Mouse (Mus musculus) stomach, embryonic 14.5 days (tissue): ENCODE measurements around the gene 4930550C14Rik. TPM values are rescaled to one million over a fixed set of nuclear protein-coding genes. Genes with fewer than 3 reads are reported as not detected.

Experiments used
- ATAC-seq: fragments of 200-750 bp; cut with Nextera tagmentation; 2 replicates; pipeline ENCODE4 v1.8.0; 2017; ENCODE audit warnings: low read depth, moderate TSS enrichment; ENCODE audit not compliant: insufficient number of reproducible peaks, insufficient read depth, low FRiP score
- H3K27ac ChIP-seq: fragments of 300-500 bp; sonication (generic); 2 replicates; pipeline ENCODE4 v1.5.1; 2014; ENCODE audit warnings: mild to moderate bottlenecking, low read length, moderate library complexity, mixed read lengths
- H3K27me3 ChIP-seq: fragments of 300-500 bp; sonication (generic); 2 replicates; pipeline ENCODE4 v1.6.1; 2014; ENCODE audit warnings: low read length, control low read depth, mixed read lengths; ENCODE audit not compliant: control insufficient read depth, insufficient read depth
- H3K36me3 ChIP-seq: fragments of 300-500 bp; sonication (generic); 2 replicates; pipeline ENCODE4 v1.6.1; 2014; ENCODE audit warnings: mild to moderate bottlenecking, control low read depth, low read length, moderate library complexity, mixed read lengths; ENCODE audit not compliant: control insufficient read depth, insufficient read depth
- H3K4me1 ChIP-seq: fragments of 300-500 bp; sonication (generic); 2 replicates; pipeline ENCODE4 v1.6.1; 2014; ENCODE audit warnings: low read length, control low read depth, mixed read lengths; ENCODE audit not compliant: control insufficient read depth, insufficient read depth
- H3K4me2 ChIP-seq: fragments of 300-500 bp; sonication (generic); replicated peaks from 2 replicates; pipeline ENCODE4 v1.6.1; 2014; ENCODE audit warnings: low read depth, low read length, control low read depth
- H3K4me3 ChIP-seq: fragments of 300-500 bp; sonication (generic); 2 replicates; pipeline ENCODE4 v1.5.1; 2014; ENCODE audit warnings: low read depth, low read length, control low read depth
- H3K9ac ChIP-seq: fragments of 300-500 bp; sonication (generic); replicated peaks from 2 replicates; pipeline ENCODE4 v1.6.1; 2014; ENCODE audit warnings: low read depth, mild to moderate bottlenecking, control low read depth, low read length, moderate library complexity, mixed read lengths
- H3K9me3 ChIP-seq: fragments of 300-500 bp; sonication (generic); 2 replicates; pipeline ENCODE4 v1.6.1; 2016; ENCODE audit warnings: low read depth, low read length, control low read depth; ENCODE audit not compliant: control insufficient read depth
- WGBS: fragments of 180-500 bp; shearing (Covaris S2); extraction: QIAGEN DNeasy Blood & Tissue Kit; methylation state at CpG from one replicate; pipeline ENCODE4 v1.1.7; 2014; 5-methylcytosine and 5-hydroxymethylcytosine counted together
- polyA plus RNA-seq: library from polyadenylated mRNA; unstranded; fragments of >200 nt; fragmentation: Nextera tagmentation; extraction: Ambion mirVana; gene quantifications from 2 replicates; pipeline ENCODE4 v1.2.1, GENCODE M21; 2014

The 4930550C14Rik gene
- polyA plus RNA-seq, 1 experiment from 2014 or later = 0.61 TPM

GRCm38 (mm10) chr9:53408953-53409361 is 6.8 kb downstream of the 4930550C14Rik start:
- no peaks in the 10 kb centered on the region for H3K9me3 ChIP-seq
- no peak overlapping the region for H3K4me2 ChIP-seq
- H3K4me3 ChIP-seq = no peak overlapping the region
- H3K27me3 ChIP-seq = no peaks in the 10 kb centered on the region
- no peak overlapping the region for H3K27ac ChIP-seq
- H3K9ac ChIP-seq = no peak overlapping the region
- ATAC-seq = no peak; the same call in 1 of the 2 replicates
- H3K4me1 ChIP-seq = 0 out of 2 replicates have a peak, but pooled peaks cover 3% of the 10 kb centered on the region
- WGBS = 64% methylated on average over 2 of the region's 2 CpGs
- no peaks in the 10 kb centered on the region for H3K36me3 ChIP-seq

GRCm38 (mm10) chr9:53409427-53409826 is 7.3 kb downstream of the 4930550C14Rik start:
- ATAC-seq = no peak
- Histone ChIP-seq H3K4me1 (0 out of 2 replicates have a peak, but pooled peaks cover 3% of the 10 kb centered on the region), H3K27ac (no peak overlapping the region), H3K4me2 (no peak overlapping the region), H3K27me3 (no peaks in the 10 kb centered on the region), H3K9me3 (no peaks in the 10 kb centered on the region), H3K9ac (no peak overlapping the region), H3K4me3 (no peak overlapping the region), H3K36me3 (no peaks in the 10 kb centered on the region)
- 80% methylated on average over 3 of the region's 3 CpGs for WGBS

GRCm38 (mm10) chr9:53422133-53422896 is 20.2 kb downstream of the 4930550C14Rik start:
- no peak overlapping the region for H3K27ac ChIP-seq
- 49% methylated on average over 9 of the region's 9 CpGs for WGBS

GRCm38 (mm10) chr9:53426726-53427125 is 24.6 kb downstream of the 4930550C14Rik start:
- Histone ChIP-seq H3K4me2 (no peak overlapping the region), H3K9me3 (no peaks in the 10 kb centered on the region), H3K27ac (no peak overlapping the region), H3K27me3 (no peaks in the 10 kb centered on the region), H3K4me1 (no peaks in the 10 kb centered on the region), H3K4me3 (no peak overlapping the region), H3K9ac (no peak overlapping the region), H3K36me3 (no peaks in the 10 kb centered on the region)
- 88% methylated on average over 3 of the region's 3 CpGs for WGBS
- ATAC-seq = no peak

More at GRCm38 (mm10) chr9:53422133-53422896, 20.2 kb downstream of the 4930550C14Rik start:
- H3K36me3 ChIP-seq = no peaks in the 10 kb centered on the region
- no peaks in the 10 kb centered on the region for H3K9me3 ChIP-seq
- no peaks in the 10 kb centered on the region for H3K27me3 ChIP-seq
- H3K4me2 ChIP-seq = no peak overlapping the region
- no peak overlapping the region for H3K4me3 ChIP-seq
- H3K9ac ChIP-seq = no peak overlapping the region
- H3K4me1 ChIP-seq = no peaks in the 10 kb centered on the region
- no peak for ATAC-seq

- Histone ChIP-seq H3K27ac (no peak overlapping the region), H3K4me1 (no peaks in the 10 kb centered on the region), H3K27me3 (no peaks in the 10 kb centered on the region), H3K36me3 (no peaks in the 10 kb centered on the region), H3K9me3 (no peaks in the 10 kb centered on the region), H3K4me3 (no peak overlapping the region), H3K4me2 (no peak overlapping the region), H3K9ac (no peak overlapping the region)
- 47% methylated on average over 3 of the region's 3 CpGs for WGBS
- ATAC-seq = no peak
Measured at GRCm38 (mm10) chr9:53427638-53428037, 25.5 kb downstream of the 4930550C14Rik start.

GRCm38 (mm10) chr9:53435830-53436570 is 33.9 kb downstream of the 4930550C14Rik start:
- peaks cover 14% of the 10 kb centered on the region for H3K36me3 ChIP-seq
- H3K27me3 ChIP-seq = no peaks in the 10 kb centered on the region
- ATAC-seq = no peak
- no peak overlapping the region for H3K27ac ChIP-seq
- no peak overlapping the region for H3K4me2 ChIP-seq
- H3K4me1 ChIP-seq = no peaks in the 10 kb centered on the region
- no peak overlapping the region for H3K9ac ChIP-seq
- no peak overlapping the region for H3K4me3 ChIP-seq
- 90% methylated on average over 14 of the region's 14 CpGs for WGBS
- no peaks in the 10 kb centered on the region for H3K9me3 ChIP-seq

GRCm38 (mm10) chr9:53450609-53451008 is 48.5 kb downstream of the 4930550C14Rik start:
- no peaks in the 10 kb centered on the region for H3K9me3 ChIP-seq
- no peak overlapping the region for H3K9ac ChIP-seq
- no peak overlapping the region for H3K4me2 ChIP-seq
- no peak for ATAC-seq
- no peaks in the 10 kb centered on the region for H3K4me1 ChIP-seq
- H3K4me3 ChIP-seq = no peak overlapping the region
- H3K27ac ChIP-seq = no peak overlapping the region
- no peaks in the 10 kb centered on the region for H3K27me3 ChIP-seq
- peaks cover 23% of the 10 kb centered on the region for H3K36me3 ChIP-seq
- 88% methylated on average over 1 of the region's 1 CpGs for WGBS

GRCm38 (mm10) chr9:53452038-53452437 is 49.9 kb downstream of the 4930550C14Rik start:
- Histone ChIP-seq H3K4me2 (no peak overlapping the region), H3K27ac (no peak overlapping the region), H3K4me1 (no peaks in the 10 kb centered on the region), H3K4me3 (no peak overlapping the region), H3K9me3 (no peaks in the 10 kb centered on the region), H3K36me3 (peaks cover 28% of the 10 kb centered on the region), H3K27me3 (no peaks in the 10 kb centered on the region), H3K9ac (no peak overlapping the region)
- no peak for ATAC-seq
- 87% methylated on average over 2 of the region's 2 CpGs for WGBS
